Mouse (Mus musculus) hindbrain, postnatal 0 days (tissue): ENCODE results near the gene Zmym6. TPM values are rescaled to one million over a fixed set of nuclear protein-coding genes. Genes with fewer than 3 reads are reported as not detected.

Source experiments
- ATAC-seq: fragments of 200-750 bp; cut with Nextera tagmentation; 2 replicates; pipeline ENCODE4 v1.8.0; 2017; ENCODE audit warnings: mild to moderate bottlenecking, moderate TSS enrichment, moderate library complexity
- DNase-seq: peaks from one replicate; pipeline ENCODE4 v3.0.0-alpha.2; 2015; ENCODE audit warnings: low spot score
- H3K27ac ChIP-seq: fragments of 300-500 bp; sonication (generic); 2 replicates; pipeline ENCODE4 v1.5.1; 2014; ENCODE audit warnings: mild to moderate bottlenecking
- H3K27me3 ChIP-seq: fragments of 300-500 bp; sonication (generic); 2 replicates; pipeline ENCODE4 v1.6.1; 2014; ENCODE audit warnings: low read length, mixed read lengths; ENCODE audit not compliant: insufficient read depth
- H3K36me3 ChIP-seq: fragments of 300-500 bp; sonication (generic); 2 replicates; pipeline ENCODE4 v1.6.1; 2014; ENCODE audit warnings: low read length, mixed read lengths; ENCODE audit not compliant: insufficient read depth
- H3K4me1 ChIP-seq: fragments of 300-500 bp; sonication (generic); 2 replicates; pipeline ENCODE4 v1.6.1; 2014; ENCODE audit warnings: antibody characterized with exemption, low read length, mixed read lengths; ENCODE audit not compliant: insufficient read depth
- H3K4me2 ChIP-seq: fragments of 300-500 bp; sonication (generic); 2 replicates; pipeline ENCODE4 v1.6.1; 2014; ENCODE audit warnings: low read depth, mild to moderate bottlenecking, low read length, moderate library complexity, mixed read lengths
- H3K4me3 ChIP-seq: fragments of 300-500 bp; sonication (generic); 2 replicates; pipeline ENCODE4 v1.5.1; 2014; ENCODE audit warnings: low read length
- H3K9ac ChIP-seq: fragments of 300-500 bp; sonication (generic); replicated peaks from 2 replicates; pipeline ENCODE4 v1.6.1; 2014; ENCODE audit warnings: mild to moderate bottlenecking, low read length, moderate library complexity, mixed read lengths
- H3K9me3 ChIP-seq: fragments of 300-500 bp; sonication (generic); 2 replicates; pipeline ENCODE4 v1.6.1; 2016; ENCODE audit warnings: low read length, mixed read lengths
- CTCF ChIP-seq: IDR thresholded peaks from 2 replicates; pipeline ENCODE4 v1.5.1; 2016; ENCODE audit warnings: antibody characterized with exemption, control low read depth, low read depth
- WGBS: fragments of 180-500 bp; shearing (Covaris S2); extraction: QIAGEN DNeasy Blood & Tissue Kit; methylation state at CpG from one replicate; pipeline ENCODE4 v1.1.7; 2014; 5-methylcytosine and 5-hydroxymethylcytosine counted together
- polyA plus RNA-seq: library from polyadenylated mRNA; unstranded; fragments of >200 nt; fragmentation: Nextera tagmentation; extraction: Ambion mirVana; gene quantifications from 2 replicates; pipeline ENCODE4 v1.2.1, GENCODE M21; 2015
- total RNA-seq: library from RNA; depleted of rRNA; stranded (reverse); fragments of >200 nt; gene quantifications from 2 replicates; pipeline ENCODE4 v1.2.3, GENCODE M21; 2014

Gene Zmym6
- total and polyA plus RNA-seq, 2 experiments from 2014 or later = 18.3 to 20.6 TPM

DNA sequence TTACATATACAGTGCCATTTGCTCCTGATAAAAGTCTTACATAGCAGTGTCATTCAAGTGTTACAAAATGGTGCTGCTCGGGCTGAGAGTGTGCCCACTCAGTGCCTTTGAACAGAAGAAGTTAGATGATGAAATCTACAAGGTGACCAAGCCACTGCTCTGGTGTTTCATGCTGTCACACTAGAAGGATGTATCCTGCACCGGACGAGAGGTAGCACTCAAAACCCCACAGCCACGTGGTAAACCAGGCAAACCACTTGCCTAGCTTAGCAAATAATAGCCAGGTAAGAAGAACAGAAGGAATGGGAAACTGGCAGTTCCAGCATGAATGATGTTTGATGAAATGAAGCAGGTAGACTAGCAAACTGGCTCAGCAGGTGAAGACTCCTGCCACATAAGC, 33.4 kb downstream of the Zmym6 start:
- H3K4me2 ChIP-seq = no peak overlapping the region
- no peak for TF ChIP-seq CTCF
- 79% methylated on average over 4 of the region's 4 CpGs for WGBS

DNA sequence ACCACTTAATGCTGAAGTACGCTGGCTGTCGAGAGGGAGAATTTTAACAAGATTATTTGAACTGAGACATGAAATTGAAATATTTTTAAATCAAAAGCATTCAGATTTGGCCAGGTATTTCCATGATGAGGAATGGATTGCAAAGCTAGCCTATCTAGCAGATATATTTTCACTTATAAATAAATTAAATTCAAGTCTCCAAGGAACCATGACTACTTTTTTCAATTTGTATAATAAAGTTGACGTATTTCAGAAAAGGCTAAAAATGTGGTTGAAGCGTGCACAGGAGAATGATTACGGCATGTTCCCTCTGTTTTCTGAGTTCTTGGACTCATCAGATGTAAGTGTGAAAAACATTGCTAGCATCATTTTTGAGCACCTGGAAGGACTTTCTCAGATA, 46.2 kb downstream of the Zmym6 start, which contains the start of gene Tmem35b:
TSS of gene Tmem35b (plus strand) at position 301 of the 400 bp plus-strand sequence.
- no peak within 1 kb of the TSS for H3K27ac ChIP-seq
- H3K4me2 ChIP-seq = no peak within 1 kb of the TSS
- H3K27me3 ChIP-seq = no peaks in the 10 kb centered on the region
- TF ChIP-seq CTCF = no peak
- H3K4me1 ChIP-seq = peaks cover 4% of the 10 kb centered on the region; the same call in 1 of the 2 replicates
- no peak within 1 kb of the TSS for H3K4me3 ChIP-seq
- ATAC-seq = no peak
- no peak within 1 kb of the TSS for H3K9ac ChIP-seq
- no peak for DNase-seq
- peaks cover 6% of the 10 kb centered on the region; the same call in 1 of the 2 replicates for H3K36me3 ChIP-seq
- WGBS = 93% methylated on average over 5 of the region's 5 CpGs
- H3K9me3 ChIP-seq = no peaks in the 10 kb centered on the region

More for the DNA sequence above, 33.4 kb downstream of the Zmym6 start:
- no peak overlapping the region for H3K4me3 ChIP-seq
- no peak overlapping the region for H3K27ac ChIP-seq
- no peaks in the 10 kb centered on the region for H3K27me3 ChIP-seq
- no peak overlapping the region for H3K9ac ChIP-seq
- peaks cover 4% of the 10 kb centered on the region; the same call in 1 of the 2 replicates for H3K9me3 ChIP-seq
- ATAC-seq (no peak), DNase-seq (no peak)
- H3K36me3 ChIP-seq = peaks cover 5% of the 10 kb centered on the region
- H3K4me1 ChIP-seq = no peaks in the 10 kb centered on the region

DNA sequence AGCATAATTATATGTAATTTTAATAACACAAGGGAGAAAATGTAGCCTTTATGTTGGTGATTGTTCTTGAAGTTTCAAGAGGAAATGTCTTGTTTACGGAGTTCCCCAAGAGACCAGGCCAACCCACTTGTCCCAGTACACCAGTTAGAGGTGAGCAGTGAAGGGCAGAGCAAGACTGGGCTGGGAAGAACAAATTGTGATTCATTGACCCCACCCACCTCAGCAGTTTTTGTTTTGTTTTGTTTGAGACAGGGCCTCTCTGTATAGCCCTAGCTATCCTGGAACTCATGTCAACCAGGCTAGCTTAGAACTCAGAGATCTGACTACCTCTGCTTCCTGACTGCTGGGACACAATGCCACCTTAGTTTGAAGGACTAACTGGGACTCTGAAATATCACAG, 47.1 kb downstream of the Zmym6 start:
- H3K27me3 ChIP-seq = no peaks in the 10 kb centered on the region
- no peak for ATAC-seq
- no peak overlapping the region for H3K4me3 ChIP-seq
- TF ChIP-seq CTCF = no peak
- no peak overlapping the region for H3K4me2 ChIP-seq
- 95% methylated on average over 1 of the region's 1 CpGs for WGBS
- no peaks in the 10 kb centered on the region for H3K9me3 ChIP-seq
- H3K36me3 ChIP-seq = peaks cover 6% of the 10 kb centered on the region; the same call in 1 of the 2 replicates
- no peak overlapping the region for H3K27ac ChIP-seq
- DNase-seq = no peak
- H3K4me1 ChIP-seq = peaks cover 4% of the 10 kb centered on the region; the same call in 1 of the 2 replicates
- no peak overlapping the region for H3K9ac ChIP-seq

- Histone ChIP-seq H3K4me1 (peaks cover 4% of the 10 kb centered on the region; the same call in 1 of the 2 replicates), H3K9ac (peak overlapping the region; percentile 52), H3K36me3 (peaks cover 6% of the 10 kb centered on the region; the same call in 1 of the 2 replicates), H3K4me2 (peak overlapping the region; percentile 68), H3K9me3 (no peaks in the 10 kb centered on the region), H3K27ac (no peak overlapping the region), H3K27me3 (no peaks in the 10 kb centered on the region), H3K4me3 (peak overlapping the region; percentile 51)
- DNase-seq (peak; percentile 91), ATAC-seq (peak; percentile 93)
- 1% methylated on average over 35 of the region's 35 CpGs for WGBS
- TF ChIP-seq CTCF = no peak
Measured at GRCm38 (mm10) chr4:127125834-127126463, 48.8 kb downstream of the Zmym6 start.

DNA sequence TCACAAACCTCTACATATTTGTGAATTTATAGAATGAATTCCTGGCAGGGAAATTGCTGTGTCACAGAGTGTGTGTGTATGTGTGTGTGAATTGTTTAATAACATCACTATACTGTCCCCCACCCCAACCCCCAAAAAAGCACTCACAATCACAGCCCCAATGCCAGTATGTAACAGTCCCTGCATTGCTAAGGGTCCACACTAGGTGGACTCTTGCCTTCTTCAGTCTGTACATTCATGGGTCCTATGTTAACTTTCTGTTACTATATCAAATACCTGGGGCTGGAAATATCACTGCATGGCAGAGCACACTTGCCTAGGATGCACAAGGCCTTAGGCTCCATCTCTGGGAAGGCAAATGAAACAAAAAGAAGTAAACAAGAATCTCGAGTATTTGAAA, 57.5 kb downstream of the Zmym6 start:
- Histone ChIP-seq H3K27ac (no peak overlapping the region), H3K4me2 (no peak overlapping the region), H3K9me3 (no peaks in the 10 kb centered on the region), H3K4me1 (no peaks in the 10 kb centered on the region), H3K36me3 (no peaks in the 10 kb centered on the region), H3K4me3 (no peak overlapping the region), H3K27me3 (no peaks in the 10 kb centered on the region), H3K9ac (no peak overlapping the region)
- WGBS = 53% methylated on average over 1 of the region's 1 CpGs
- DNase-seq (peak; percentile 7), ATAC-seq (no peak)
- TF ChIP-seq CTCF = peak; percentile 54

DNA sequence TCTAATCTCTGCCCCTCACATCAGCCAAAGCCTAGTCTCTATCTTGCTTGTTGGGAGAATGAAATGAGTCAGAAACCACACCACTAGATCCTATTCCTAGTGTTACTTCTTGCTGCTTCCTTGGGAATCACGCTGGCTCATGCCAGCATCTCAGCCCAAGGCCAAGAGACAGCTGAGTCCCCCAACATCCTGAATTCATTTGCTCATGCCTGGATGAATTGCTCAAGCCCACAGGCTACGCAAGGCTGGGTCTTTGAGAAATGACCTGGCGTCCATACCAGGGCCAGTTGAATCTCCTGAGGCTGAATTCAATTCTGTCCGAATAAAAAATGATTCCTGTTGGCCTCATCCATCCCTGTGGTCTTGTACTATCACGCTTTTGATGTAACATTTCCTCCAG, 60.4 kb downstream of the Zmym6 start:
- H3K4me2 ChIP-seq = no peak overlapping the region
- H3K27me3 ChIP-seq = no peaks in the 10 kb centered on the region
- no peaks in the 10 kb centered on the region for H3K36me3 ChIP-seq
- no peak overlapping the region for H3K27ac ChIP-seq
- no peak for TF ChIP-seq CTCF
- no peaks in the 10 kb centered on the region for H3K4me1 ChIP-seq
- H3K4me3 ChIP-seq = no peak overlapping the region
- H3K9me3 ChIP-seq = no peaks in the 10 kb centered on the region
- ATAC-seq (no peak), DNase-seq (no peak)
- WGBS = 64% methylated on average over 5 of the region's 5 CpGs
- H3K9ac ChIP-seq = no peak overlapping the region

GRCm38 (mm10) chr4:127138486-127138885, 61.3 kb downstream of the Zmym6 start:
- Histone ChIP-seq H3K9me3 (no peaks in the 10 kb centered on the region), H3K4me3 (no peak overlapping the region), H3K36me3 (no peaks in the 10 kb centered on the region), H3K9ac (no peak overlapping the region), H3K4me2 (no peak overlapping the region), H3K27ac (no peak overlapping the region), H3K27me3 (no peaks in the 10 kb centered on the region), H3K4me1 (no peaks in the 10 kb centered on the region)
- 24% methylated on average over 6 of the region's 6 CpGs for WGBS
- no peak for TF ChIP-seq CTCF
- ATAC-seq (no peak), DNase-seq (peak; percentile 37)
